ENCODE assay signal across 24 mouse cellular contexts in genomic region chr8:54418035-54418434, GRCm38 (mm10).
A peak's percentile ranks its signal among the peaks of the same experiment; 100 is the strongest.
DNase-seq lines count a peak whose midpoint lies in the region; ATAC-seq lines count a peak whose summit lies in the region.
"Had no signal": no experiment of that assay in that cellular context is flagged by ENCODE, and none has a peak within 500 bp of the region (broad histone marks: within the 10 kb centered on the region; RNA-seq: fewer than 3 reads in every experiment).

No protein-coding gene starts in this region.

- 82% methylated on average over 2 of the region's 2 CpGs for WGBS in hindbrain, embryonic 13.5 days

- no peaks in the 10 kb centered on the region for H3K36me3 ChIP-seq in hindbrain, embryonic 13.5 days
- H3K36me3 ChIP-seq: G1E had no signal

- H3K4me3 ChIP-seq in hindbrain, embryonic 13.5 days, result no peak overlapping the region

- no peak overlapping the region for H3K27ac ChIP-seq in hindbrain, embryonic 13.5 days

- no peaks in the 10 kb centered on the region for H3K4me1 ChIP-seq in hindbrain, embryonic 13.5 days (replicated peaks)

- peak; percentile 77 for ATAC-seq in frontal cortex, adult (ENCODE audit: low TSS enrichment)
- ATAC-seq in hindbrain, embryonic 13.5 days (ENCODE audit: low FRiP score), result no peak
- ATAC-seq: activated CD4-positive, CD25-positive, alpha-beta regulatory T cell, adult 4 months; CD4-positive, CD25-positive, alpha-beta regulatory T cell, adult 4 months; Patski had no signal

- no peak overlapping the region for H3K4me2 ChIP-seq in hindbrain, embryonic 13.5 days

- no peak overlapping the region for H3K9ac ChIP-seq in hindbrain, embryonic 13.5 days

- H3K9me3 ChIP-seq in hindbrain, embryonic 13.5 days, result no peaks in the 10 kb centered on the region
- H3K9me3 ChIP-seq: G1E had no signal

- no peak for DNase-seq in frontal cortex, postnatal 10 days (ENCODE audit: low spot score in 2 of 2)
- peak; percentile 41 for DNase-seq in adipocyte (ENCODE audit: low spot score)
- peak; percentile 48 for DNase-seq in brain, adult 2 months (ENCODE audit: low read depth, low spot score)
- DNase-seq in telencephalon, adult 2 months (ENCODE audit: low read depth, low spot score), result peak; percentile 56
- no peak for DNase-seq in layer of hippocampus, adult 8-10 months (ENCODE audit: low spot score in 2 of 2)
- DNase-seq in gastrocnemius, postnatal 25 days, result no peak
- DNase-seq: adrenal gland, adult 2 months; adrenal gland, adult 8-10 months; adrenal gland, postnatal 10 days; adrenal gland, postnatal 14 days; adrenal gland, postnatal 25 days; adrenal gland, postnatal 36 days; B cell, adult 2 months; cerebellum, adult 11 months; cerebellum, adult 11-12 months; cerebellum, adult 18-20 months; cerebellum, adult 2 months had no signal

- no peaks in the 10 kb centered on the region for H3K27me3 ChIP-seq in hindbrain, embryonic 13.5 days
- H3K27me3 ChIP-seq: CH12.LX, Patski had no signal

Comparison
In these comparisons a context has a peak if more than half of its experiments do, and no peak if none do; other contexts are left out.
1. DNase-seq: peak in adipocyte (single experiment), brain, adult 2 months (single experiment) and telencephalon, adult 2 months (single experiment); none in frontal cortex, postnatal 10 days (0 of 2), layer of hippocampus, adult 8-10 months (0 of 2) and gastrocnemius, postnatal 25 days (single experiment).